Mouse (Mus musculus): ENCODE measurements around the gene Smu1. TPM values are rescaled to one million over a fixed set of nuclear protein-coding genes. Genes with fewer than 3 reads are reported as not detected.
"Not testable (repeated sequence)": the region's sequence is repeated elsewhere in the genome, so short reads cannot be mapped to it uniquely, and the experiment has no call there.

The Smu1 gene
- polyA plus RNA-seq (2012; rRNA removed) = 28.7 and 30.0 TPM in 2 replicates

DNA sequence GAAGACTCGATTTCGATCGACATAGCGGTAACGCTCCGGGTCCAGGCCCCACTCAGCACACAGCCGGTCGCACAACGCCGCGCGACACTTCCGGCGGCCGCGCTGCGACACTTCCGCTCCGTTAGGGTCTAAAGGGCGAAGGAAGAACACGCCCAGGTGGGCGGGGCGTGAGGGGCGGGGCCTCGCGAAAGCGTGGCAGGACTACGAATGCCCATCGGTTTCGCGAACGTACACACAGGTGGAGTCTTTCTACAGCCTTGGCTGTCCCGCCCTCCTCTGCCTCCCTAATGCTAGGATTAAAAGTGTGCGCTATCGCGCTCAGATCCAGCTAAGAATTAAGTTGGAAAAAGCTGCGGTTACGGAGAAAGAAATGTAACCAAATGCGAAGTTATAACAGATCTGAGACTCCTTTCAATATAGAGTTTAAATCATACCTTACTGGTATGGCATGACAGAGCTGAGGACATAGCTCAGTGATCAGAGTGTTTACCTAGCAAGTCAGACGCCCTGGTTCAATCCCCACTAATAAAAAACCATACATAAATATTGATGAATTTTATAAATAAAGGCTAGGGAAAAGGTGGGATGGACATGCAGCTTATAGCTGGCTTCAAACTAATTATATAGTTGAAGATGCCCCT lies at the start of gene Smu1:
TSS of gene Smu1 (minus strand) at position 144 of the 641 bp plus-strand sequence.
- peak; percentile 85 for DNase-seq (ENCODE audit: low read depth, low spot score)
- WGBS = under 1% methylated on average over 40 of the region's 40 CpGs

DNA sequence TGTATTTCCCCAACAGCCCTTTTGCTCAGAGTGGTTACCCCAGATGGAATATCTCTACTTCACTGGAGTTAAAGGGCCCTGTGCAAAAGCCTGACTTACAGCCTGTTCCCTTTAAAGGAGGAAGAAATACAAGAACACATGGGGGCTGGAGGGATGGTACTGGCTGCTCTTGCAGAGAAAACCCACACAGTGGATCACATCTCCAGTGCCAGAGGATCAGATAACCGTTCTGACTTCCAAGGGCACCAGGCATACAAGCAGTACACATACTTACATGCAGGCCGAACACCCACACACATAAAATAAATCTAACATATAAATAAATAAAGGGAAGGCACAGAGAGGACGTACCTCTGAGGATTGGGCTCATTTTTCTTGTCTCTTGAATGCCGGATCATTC lies 49.7 kb upstream of the Smu1 start:
- no peak for DNase-seq (ENCODE audit: low read depth, low spot score)
- 81% methylated on average over 4 of the region's 4 CpGs for WGBS

DNA sequence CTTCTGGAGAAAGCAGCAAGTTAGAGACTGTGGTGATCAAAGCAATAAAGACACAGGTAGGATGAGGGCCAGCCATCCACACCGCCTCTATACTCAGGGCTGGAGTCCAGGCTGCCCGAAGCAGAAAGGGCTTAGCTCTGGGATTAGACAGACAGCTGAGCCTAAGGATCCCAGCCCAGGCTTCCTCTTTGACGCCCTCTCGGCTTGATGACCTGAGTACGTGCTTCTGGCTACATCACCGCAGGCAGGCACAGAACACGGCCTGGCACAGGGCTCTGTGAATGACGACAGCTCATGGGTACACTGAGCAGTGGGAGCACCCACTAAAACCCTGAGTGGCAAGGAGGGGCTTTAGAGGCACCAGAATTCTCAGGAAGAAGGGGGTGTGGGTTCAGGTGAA lies 47.7 kb upstream of the Smu1 start:
- 91% methylated on average over 8 of the region's 8 CpGs for WGBS

DNA sequence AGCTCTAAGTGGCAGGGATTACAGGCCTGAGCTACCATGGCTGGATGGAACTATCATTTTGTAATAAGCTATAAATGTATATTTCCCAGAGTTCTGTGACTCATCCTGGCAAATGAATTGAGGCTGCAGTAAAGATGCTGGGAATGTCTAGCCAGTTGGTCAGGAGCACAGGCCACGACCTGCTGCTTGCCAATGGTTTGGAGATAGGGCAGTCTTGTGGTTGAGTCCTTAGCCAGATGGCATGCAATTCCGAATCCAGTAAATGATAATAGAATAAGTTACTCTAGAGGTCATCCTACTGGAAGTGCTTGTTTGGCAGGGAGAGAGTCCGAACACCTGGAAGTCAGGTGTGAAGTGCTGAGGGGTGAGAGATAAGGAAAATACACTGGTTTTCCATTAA lies 45.1 kb upstream of the Smu1 start:
- 85% methylated on average over 3 of the region's 3 CpGs for WGBS
- no peak for DNase-seq (ENCODE audit: low read depth, low spot score)

More for the DNA sequence above, 47.7 kb upstream of the Smu1 start:
- DNase-seq (ENCODE audit: low read depth, low spot score) = no peak

DNA sequence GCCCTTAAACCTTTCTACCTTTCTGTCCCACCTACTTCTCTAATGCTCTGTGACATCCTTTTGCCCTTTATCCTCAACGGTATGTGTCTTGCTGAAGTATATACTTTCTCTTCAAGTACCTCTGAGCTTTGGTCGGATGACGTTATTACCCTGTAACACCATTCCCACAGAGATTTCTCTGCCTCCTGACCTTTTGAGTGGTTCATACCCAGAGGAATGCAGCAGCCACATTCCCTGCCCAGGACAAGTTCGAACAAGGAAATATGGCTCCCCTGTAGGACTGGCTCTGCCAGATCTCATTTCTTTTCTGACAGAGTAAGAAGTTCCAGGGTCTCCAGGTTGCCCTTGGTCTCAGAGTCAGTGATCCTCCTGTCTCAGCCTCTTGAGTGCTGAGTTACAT lies 44.2 kb upstream of the Smu1 start:
- 63% methylated on average over 4 of the region's 4 CpGs for WGBS
- DNase-seq (ENCODE audit: low read depth, low spot score) = no peak

DNA sequence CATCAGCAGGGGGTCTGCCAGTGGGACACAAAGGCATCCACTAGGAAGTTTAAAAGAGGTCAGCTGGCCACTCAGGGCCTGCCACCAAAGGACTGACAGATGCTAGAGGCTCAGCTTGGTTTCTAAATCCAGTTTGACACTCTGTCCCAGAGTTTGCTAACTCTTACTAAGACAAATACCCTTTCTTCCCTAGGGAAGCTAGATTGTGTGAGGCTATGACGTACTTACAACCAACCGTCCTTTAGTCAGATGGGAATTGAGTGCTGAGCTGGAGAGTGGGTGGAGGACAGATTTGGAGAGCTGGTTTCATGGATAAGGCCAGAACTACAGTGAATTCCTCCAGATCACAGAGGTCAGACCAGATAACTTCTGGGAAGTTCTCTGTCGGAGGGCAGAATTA lies 43.1 kb upstream of the Smu1 start:
- WGBS = 76% methylated on average over 3 of the region's 3 CpGs

DNA sequence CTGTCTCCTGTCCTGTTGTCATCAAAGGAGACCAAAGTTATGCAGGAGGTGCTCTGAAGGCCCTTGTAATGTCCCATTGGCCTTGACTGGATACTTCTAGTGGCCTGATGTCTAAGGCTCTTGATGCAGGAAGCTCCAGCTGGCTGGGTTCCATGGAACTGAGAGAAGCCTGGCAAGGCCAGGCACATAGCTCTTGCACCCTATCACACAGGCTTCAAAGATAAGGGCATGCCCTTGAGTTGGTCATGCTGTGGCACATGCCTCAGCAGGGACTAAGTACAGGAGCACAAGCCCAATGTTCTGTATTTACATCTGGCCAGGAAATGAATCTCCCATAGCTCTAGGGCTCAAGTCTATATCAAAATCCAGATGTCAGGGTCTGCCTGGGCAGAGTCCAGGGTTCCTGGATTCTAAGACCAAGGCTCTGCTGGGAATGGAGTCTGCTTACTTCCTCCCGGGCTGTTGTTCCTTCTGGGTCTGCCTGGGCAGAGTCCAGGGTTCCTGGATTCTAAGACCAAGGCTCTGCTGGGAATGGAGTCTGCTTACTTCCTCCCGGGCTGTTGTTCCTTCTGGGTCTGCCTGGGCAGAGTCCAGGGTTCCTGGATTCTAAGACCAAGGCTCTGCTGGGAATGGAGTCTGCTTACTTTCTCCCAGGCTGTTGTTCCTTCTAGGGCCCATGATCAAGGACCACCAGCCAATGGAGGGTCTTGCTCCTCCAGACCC lies 41.3 kb upstream of the Smu1 start:
- 22% methylated on average over 2 of the region's 2 CpGs for WGBS
- not testable (repeated sequence) for DNase-seq (ENCODE audit: low read depth, low spot score)

More for the DNA sequence above, 43.1 kb upstream of the Smu1 start:
- DNase-seq (ENCODE audit: low read depth, low spot score) = no peak

DNA sequence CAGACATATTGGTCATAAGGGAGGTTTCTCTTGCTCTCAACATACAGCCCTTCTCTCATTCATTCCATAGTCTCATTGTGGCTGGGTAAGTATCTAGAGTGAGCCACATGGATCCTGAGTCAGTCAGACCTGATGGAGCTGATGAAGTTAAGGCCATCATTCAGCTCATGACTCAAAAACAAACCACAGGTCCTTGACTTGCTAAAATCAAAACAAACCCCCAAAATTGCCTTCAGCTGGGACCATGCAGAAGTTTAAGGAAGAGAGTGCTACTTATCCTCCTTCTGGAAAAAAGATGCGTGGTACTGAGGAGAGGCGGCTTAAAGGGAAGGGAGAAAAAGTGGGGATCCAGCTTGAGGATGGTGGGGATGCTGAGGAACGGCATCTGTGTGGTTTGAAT lies 38.0 kb upstream of the Smu1 start:
- no peak for DNase-seq (ENCODE audit: low read depth, low spot score)
- WGBS = 87% methylated on average over 3 of the region's 3 CpGs

DNA sequence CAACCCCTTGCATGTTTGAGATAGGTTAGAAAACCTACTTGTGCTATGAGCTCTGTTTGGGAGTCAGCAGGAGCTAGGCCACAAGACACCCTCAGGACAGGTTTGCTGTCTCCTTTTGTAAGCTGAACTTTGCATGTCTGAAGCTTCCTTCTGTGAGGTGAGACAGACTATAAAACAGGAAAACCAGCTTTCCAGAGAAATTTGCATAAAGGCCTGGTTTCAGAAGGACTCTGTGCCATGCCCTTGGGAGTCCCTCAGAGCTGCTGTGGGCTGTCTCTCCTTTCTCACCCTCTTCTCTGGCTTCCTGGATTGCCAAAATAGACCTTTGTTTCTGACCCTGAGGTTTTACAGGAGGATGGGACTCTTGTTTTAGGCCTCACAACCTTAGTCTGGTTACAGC lies 36.6 kb upstream of the Smu1 start:
- DNase-seq (ENCODE audit: low read depth, low spot score) = no peak

DNA sequence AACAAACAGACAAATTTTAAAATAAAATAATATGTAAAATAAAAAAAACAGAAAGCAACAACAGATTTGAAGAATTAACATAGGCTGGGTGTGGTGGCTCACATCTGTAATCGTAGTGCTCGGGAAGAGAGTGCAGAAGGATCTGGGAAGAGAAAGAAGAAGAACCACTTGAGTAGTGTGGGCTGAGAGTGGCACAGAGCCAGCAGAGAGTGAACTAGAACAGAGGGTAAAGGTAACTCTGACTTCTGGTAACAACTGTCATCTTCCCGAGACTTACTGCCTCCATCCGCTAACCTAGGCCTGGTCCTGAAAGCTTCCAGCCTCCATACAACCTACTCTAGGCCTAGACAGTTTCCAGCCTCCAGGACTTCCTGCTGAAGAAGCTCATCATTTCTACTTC lies 33.5 kb upstream of the Smu1 start:
- DNase-seq (ENCODE audit: low read depth, low spot score) = no peak
- WGBS = 81% methylated on average over 4 of the region's 4 CpGs

DNA sequence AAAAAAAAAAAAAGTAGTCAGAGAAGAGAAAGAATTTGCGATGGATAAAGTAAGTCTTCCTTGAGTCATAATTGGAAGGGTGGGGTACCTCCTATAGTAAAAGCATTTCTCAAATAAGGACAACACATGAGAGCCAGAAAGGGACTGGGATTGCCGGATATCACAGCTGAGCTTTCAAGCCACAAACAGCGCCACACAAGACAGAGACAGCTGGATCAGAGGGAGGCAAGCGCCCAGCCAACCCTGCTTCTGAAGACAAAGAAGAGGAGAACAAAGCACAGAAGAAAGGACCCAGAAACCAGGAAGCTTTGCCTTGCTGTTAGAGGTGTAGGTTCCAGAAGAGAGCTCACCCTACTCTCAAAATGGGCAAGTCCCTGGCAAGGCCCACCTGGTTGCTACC lies 28.9 kb upstream of the Smu1 start:
- no peak for DNase-seq (ENCODE audit: low read depth, low spot score)
- 77% methylated on average over 4 of the region's 4 CpGs for WGBS

DNA sequence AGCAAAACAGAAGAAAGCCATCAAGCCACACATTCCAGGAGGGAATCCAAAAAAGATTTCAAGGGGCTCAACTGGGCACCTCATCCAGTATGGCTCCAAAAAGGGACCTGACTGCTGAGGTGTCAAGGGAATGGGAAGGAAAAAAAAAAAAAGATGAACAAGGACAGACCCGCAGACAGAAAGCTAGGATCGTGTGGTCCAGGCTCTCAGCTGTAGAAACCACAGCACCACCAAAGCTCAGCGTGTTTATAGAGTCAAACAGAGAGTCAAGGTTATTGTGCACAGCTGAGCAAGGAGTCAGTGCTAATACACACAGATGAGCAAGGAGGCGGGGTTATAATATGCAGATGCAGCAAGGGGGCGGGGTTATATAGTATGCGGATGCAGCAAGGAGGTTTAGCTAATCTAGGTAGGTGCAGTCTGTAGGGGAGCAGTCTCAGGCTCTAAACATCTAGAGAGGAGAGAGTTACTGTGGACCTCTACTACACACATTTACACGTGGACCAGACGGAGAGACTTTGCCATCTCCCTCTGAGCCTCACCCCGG lies 28.0 kb upstream of the Smu1 start:
- DNase-seq (ENCODE audit: low read depth, low spot score) = no peak
- 69% methylated on average over 9 of the region's 9 CpGs for WGBS

DNA sequence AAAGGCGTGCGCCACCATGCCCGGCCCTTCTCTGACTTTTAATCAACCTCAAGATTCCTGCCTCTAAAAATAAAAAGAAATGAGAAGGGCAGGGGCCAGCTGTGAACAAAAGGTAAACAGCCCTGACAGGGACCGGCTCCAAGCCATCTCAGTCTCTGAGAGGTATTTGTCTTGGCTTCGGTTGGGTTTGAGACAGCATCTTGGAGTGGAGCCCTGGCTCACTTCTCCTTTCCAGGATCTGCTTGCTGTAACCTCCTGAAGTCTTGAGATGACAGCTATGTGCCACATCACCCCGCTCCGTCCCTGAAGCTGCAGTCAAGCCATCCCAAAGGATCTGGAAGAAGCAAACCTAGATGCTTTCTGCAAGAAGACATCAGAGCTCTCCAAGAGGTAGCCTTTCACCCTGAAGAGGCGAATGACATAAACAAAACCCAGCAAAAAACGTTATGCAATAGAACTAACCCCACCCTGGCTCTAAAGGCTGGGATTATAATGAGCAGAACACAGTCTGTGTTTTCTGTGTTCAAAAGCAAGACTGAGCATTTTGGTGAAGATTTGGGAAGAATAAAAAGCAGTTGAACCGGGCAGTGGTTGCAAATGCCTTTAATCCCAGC lies 26.9 kb upstream of the Smu1 start:
- DNase-seq (ENCODE audit: low read depth, low spot score) = no peak
- WGBS = 46% methylated on average over 10 of the region's 10 CpGs

DNA sequence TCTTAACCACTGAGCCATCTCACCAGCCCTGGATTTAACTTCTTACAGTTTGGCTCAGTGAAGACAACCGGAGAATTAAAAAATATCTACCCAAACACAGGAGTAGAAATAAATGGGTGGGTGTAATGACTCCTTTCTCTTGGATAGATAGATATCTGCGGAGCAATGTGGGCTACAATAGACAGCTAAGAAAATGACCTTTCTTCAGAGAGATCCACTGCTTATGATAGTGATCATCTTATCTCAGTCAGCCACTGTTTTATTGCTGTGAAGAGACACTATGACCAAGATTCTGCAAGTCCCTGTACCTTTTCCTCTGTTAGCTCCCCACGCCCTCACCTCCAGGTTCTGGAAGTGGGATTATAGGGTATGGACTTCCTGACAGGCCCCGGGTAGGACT lies 25.3 kb upstream of the Smu1 start:
- WGBS = 80% methylated on average over 4 of the region's 4 CpGs
- no peak for DNase-seq (ENCODE audit: low read depth, low spot score)

DNA sequence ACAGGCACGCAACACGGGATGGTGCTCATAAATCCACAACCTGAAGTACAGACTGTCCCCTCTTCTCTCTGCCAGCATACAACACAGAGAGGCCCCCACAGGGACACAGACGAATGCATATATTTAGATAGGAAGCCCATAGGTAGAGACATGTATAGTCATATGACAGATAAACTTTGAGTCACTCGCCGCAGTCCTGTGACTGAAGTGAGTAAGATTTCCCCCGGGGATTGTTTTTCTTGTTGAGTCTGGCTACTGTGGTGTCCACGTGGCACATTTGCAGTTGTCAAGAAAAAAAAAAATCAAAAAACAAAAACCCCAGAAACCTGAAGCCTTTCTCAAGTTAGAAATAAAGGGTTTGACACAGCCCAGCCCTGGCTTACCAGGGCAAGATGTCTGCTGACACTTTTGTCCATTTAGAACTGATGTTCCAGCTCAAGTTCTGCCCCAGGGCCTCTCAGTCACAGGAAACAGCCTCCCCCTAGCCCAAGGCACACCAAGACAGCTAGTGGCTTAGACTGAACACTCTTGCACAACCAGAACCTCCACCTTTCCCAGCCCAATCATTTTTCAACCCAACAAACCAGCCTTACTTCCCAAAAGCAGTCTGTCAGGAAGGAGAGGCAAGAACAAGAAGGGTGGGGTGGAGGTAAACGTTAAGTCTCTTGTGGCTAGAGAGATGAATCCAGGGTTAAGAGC lies 24.2 kb upstream of the Smu1 start:
- no peak for DNase-seq (ENCODE audit: low read depth, low spot score)
- WGBS = 57% methylated on average over 8 of the region's 8 CpGs

DNA sequence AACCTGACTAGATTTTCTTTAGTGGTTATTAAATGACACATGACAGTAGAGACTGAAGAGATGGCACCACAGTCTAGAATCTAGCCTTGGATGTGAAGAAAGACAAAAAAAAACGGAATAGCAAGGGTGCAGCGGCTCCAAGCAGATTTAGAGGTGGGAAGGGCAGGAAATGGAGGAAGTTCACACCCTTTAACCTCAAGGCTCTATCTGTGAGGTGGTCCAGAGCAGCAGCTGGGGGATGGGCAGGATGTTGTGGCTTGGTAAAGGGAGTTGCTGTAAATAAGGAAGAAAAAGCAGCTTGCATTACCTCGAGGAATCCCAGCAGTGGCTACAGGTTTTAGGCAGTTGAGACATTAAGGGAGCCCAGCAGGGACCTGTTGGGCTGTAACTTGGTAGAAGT lies 23.4 kb upstream of the Smu1 start:
- no peak for DNase-seq (ENCODE audit: low read depth, low spot score)
- 36% methylated on average over 3 of the region's 3 CpGs for WGBS

DNA sequence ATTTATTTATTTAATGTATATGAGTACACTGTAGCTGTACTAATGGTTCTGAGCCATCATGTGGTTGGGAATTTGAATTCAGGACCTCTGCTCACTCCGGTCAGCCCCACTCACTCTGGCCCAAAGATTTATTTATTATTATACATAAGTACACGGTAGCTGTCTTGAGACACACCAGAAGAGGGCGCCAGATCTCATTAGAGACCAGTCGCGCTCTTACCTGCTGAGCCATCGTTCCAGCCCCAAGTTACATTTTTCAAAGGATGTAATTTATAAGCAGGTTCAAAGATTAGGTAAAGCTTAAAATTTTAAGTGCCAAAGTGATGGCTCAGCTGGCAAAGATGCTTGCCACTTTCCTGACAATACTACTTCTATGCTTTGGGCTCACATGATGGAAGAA lies 20.9 kb upstream of the Smu1 start:
- 70% methylated on average over 6 of the region's 6 CpGs for WGBS
- no peak for DNase-seq (ENCODE audit: low read depth, low spot score)

DNA sequence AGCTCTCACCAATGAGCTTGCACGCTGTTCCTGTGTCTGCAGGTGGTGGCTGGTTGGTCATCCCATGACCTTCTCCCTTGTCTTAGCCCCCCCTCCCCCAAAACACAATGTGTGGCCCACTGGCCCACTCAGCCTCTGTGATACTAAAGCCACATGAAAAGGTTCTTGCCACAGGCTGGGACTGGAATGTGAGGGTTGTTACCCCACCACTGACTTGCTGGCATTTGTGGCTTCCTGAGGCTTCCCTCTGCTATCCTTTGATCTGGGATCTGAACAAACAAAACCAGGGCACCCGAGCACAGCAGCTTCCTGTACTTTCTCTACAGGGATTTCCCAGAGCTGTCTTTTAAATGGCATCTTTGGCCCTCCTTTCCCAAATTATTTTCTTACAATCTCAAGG lies 19.4 kb upstream of the Smu1 start:
- no peak for DNase-seq (ENCODE audit: low read depth, low spot score)
- 47% methylated on average over 2 of the region's 2 CpGs for WGBS

DNA sequence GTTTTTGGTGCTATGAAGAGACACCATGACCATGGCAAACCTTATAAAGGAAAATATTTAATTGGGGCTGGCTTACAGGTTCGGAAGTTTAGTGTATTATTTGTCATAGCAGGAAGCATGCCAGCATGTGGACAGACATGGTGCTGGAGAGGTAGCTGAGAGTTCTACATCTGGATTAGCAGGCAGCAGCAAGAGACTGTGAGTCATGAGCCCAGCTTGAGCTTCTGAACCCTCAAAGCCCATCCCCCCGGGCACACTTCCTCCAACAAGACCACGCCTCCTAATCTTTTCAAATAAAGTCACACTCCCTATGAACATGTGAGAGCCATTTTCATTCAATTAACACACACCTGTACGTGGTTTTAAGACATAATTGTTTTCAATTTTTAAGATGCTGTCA lies 18.7 kb upstream of the Smu1 start:
- no peak for DNase-seq (ENCODE audit: low read depth, low spot score)
- 44% methylated on average over 4 of the region's 4 CpGs for WGBS

Data from large intestine, adult 2 months (tissue).